Mouse (Mus musculus): ENCODE measurements around the gene Ccdc181.

DNA sequence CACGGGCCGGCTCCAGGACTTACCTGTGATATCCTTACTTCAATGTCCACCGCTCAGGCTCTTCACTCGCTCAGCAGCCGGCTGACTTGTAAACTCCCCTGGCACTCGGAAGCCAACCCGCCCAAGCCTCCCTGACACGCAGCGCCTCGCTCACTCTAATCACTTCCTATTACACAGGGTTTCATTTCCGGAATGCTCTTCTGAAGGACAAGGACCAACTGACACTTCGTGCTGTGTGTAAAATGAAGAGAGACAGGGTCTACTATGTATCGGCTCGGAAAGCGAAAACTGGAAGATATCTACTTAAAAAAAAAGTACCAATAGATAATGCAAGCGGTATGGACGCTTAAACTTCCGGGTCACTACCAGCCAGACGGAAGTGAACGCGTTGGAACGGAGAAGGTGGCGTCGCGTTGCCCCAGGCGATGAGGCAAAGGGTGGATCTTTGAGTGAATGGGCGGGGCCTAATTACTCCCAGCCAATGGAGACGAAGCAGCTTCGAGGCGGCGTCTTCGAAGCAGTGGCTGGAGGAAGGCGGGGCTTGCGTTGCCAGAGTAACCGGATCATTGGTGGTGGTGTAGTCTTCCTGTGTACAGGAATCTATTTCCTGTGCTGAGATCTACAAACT lies 31.9 kb downstream of the Ccdc181 start, which contains the start of gene Blzf1:
- TF ChIP-seq CTCF (IDR thresholded peaks at IDR 0.05; ENCODE audit: extremely low read depth, insufficient read depth, insufficient read length, insufficient replicate concordance) (no peak), POLR2A (IDR thresholded peaks at IDR 0.05; ENCODE audit: low read depth, low read length) (peak; percentile 31; the same call in 1 of the 2 replicates)
